Mouse (Mus musculus) thymus, adult 2 months (tissue): Measurements from ENCODE around the gene Pdlim5. TPM values are rescaled to one million over a fixed set of nuclear protein-coding genes. Genes with fewer than 3 reads are reported as not detected.

Experiments used
- polyA plus RNA-seq: library from polyadenylated mRNA; depleted of rRNA; stranded (reverse); fragments of >200 nt; gene quantifications from 2 replicates; pipeline ENCODE4 v1.2.3, GENCODE M21; 2012; rRNA removed

The Pdlim5 gene
- polyA plus RNA-seq, 1 experiment: 56.5 TPM

Other genes starting within 250 kb of the Pdlim5 start
- gene Bmpr1b, start 226.3 kb downstream of the Pdlim5 start, polyA plus RNA-seq: 0.05 and 0.08 TPM in 2 replicates
- 3.7 and 4.2 TPM in 2 replicates for gene Gbp5, start 98.3 kb upstream of the Pdlim5 start, polyA plus RNA-seq
- gene Gbp7, start 134.6 kb upstream of the Pdlim5 start, polyA plus RNA-seq: 5.1 and 6.6 TPM in 2 replicates
- gene Gbp3, start 164.3 kb upstream of the Pdlim5 start, polyA plus RNA-seq: 16.9 and 28.7 TPM in 2 replicates
- gene Gbp2b, start 199.2 kb upstream of the Pdlim5 start, polyA plus RNA-seq: 0.10 and 0.12 TPM in 2 replicates
- gene Gbp2, start 224.9 kb upstream of the Pdlim5 start, polyA plus RNA-seq: 18.9 and 22.2 TPM in 2 replicates